Mouse (Mus musculus): ENCODE data around the gene Rhox4d. TPM values are rescaled to one million over a fixed set of nuclear protein-coding genes. Genes with fewer than 3 reads are reported as not detected.
"Not testable (repeated sequence)": the region's sequence is repeated elsewhere in the genome, so short reads cannot be mapped to it uniquely, and the experiment has no call there.

Rhox4d gene
- not detected in 2 replicates for polyA plus RNA-seq (2016; fragmentation: Nextera tagmentation; extraction: Ambion mirVana)

- H3K4me3 ChIP-seq; H3K4me1 ChIP-seq; H3K36me3 ChIP-seq (replicated peaks); H3K27me3 ChIP-seq (replicated peaks; ENCODE audit: low read depth, poor library complexity, severe bottlenecking); H3K27ac ChIP-seq (replicated peaks); DNase-seq (ENCODE audit: low spot score); H3K9me3 ChIP-seq: not testable (repeated sequence)
- 94% methylated on average over 17 of the region's 18 CpGs for WGBS
These were observed at the start of gene Rhox4d for GRCm38 (mm10) chrX:37514059-37514458. Rhox4d (plus strand) TSS chrX:37514359.

GRCm38 (mm10) chrX:37480037-37480436, 34.1 kb upstream of the Rhox4d start, which contains the start of gene Rhox4c:
Rhox4c (plus strand) TSS chrX:37480337.
- not testable (repeated sequence) for DNase-seq (ENCODE audit: low spot score); H3K4me3 ChIP-seq; H3K9me3 ChIP-seq; H3K36me3 ChIP-seq (replicated peaks); H3K27ac ChIP-seq (replicated peaks); H3K4me1 ChIP-seq; H3K27me3 ChIP-seq (replicated peaks; ENCODE audit: low read depth, poor library complexity, severe bottlenecking)
- 93% methylated on average over 14 of the region's 14 CpGs for WGBS

GRCm38 (mm10) chrX:37530152-37530551, 16.0 kb downstream of the Rhox4d start, which contains the start of gene Rhox2e:
Rhox2e (plus strand) TSS chrX:37530452.
- H3K4me3 ChIP-seq; H3K4me1 ChIP-seq; H3K27ac ChIP-seq (replicated peaks); H3K27me3 ChIP-seq (replicated peaks; ENCODE audit: low read depth, poor library complexity, severe bottlenecking); H3K9me3 ChIP-seq; DNase-seq (ENCODE audit: low spot score); H3K36me3 ChIP-seq (replicated peaks): not testable (repeated sequence)
- WGBS = 95% methylated on average over 3 of the region's 8 CpGs

- not testable (repeated sequence) for H3K27ac ChIP-seq (replicated peaks); H3K4me3 ChIP-seq
- 75% methylated on average over 1 of the region's 4 CpGs for WGBS
These were observed 27.6 kb downstream of the Rhox4d start, which contains the start of gene Rhox3e for GRCm38 (mm10) chrX:37541719-37542118. Rhox3e (plus strand) TSS chrX:37542019.

GRCm38 (mm10) chrX:37557112-37557511, 43.0 kb downstream of the Rhox4d start, which contains the start of gene Rhox4e:
Rhox4e (plus strand) TSS chrX:37557412.
- not testable (repeated sequence) for DNase-seq (ENCODE audit: low spot score); H3K4me3 ChIP-seq; H3K9me3 ChIP-seq; H3K4me1 ChIP-seq; H3K27ac ChIP-seq (replicated peaks); H3K36me3 ChIP-seq (replicated peaks); H3K27me3 ChIP-seq (replicated peaks; ENCODE audit: low read depth, poor library complexity, severe bottlenecking)
- 96% methylated on average over 11 of the region's 18 CpGs for WGBS

More at GRCm38 (mm10) chrX:37541719-37542118, 27.6 kb downstream of the Rhox4d start, which contains the start of gene Rhox3e:
- H3K27me3 ChIP-seq (replicated peaks; ENCODE audit: low read depth, poor library complexity, severe bottlenecking); DNase-seq (ENCODE audit: low spot score); H3K4me1 ChIP-seq; H3K9me3 ChIP-seq; H3K36me3 ChIP-seq (replicated peaks): not testable (repeated sequence)

Other genes with a start within 250 kb of the Rhox4d start
- not detected in 2 replicates for gene Rhox4a, start 249.0 kb upstream of the Rhox4d start, polyA plus RNA-seq (2016; fragmentation: Nextera tagmentation; extraction: Ambion mirVana)
- gene Rhox3a2, start 134.3 kb upstream of the Rhox4d start, polyA plus RNA-seq (2016; fragmentation: Nextera tagmentation; extraction: Ambion mirVana) = not detected in 2 replicates
- 1.9 and 2.0 TPM in 2 replicates for gene Rhox4a2, start 123.5 kb upstream of the Rhox4d start, polyA plus RNA-seq (2016; fragmentation: Nextera tagmentation; extraction: Ambion mirVana)
- not detected in 2 replicates for gene Rhox2b, start 102.3 kb upstream of the Rhox4d start, polyA plus RNA-seq (2016; fragmentation: Nextera tagmentation; extraction: Ambion mirVana)
- 0.64 and 0.68 TPM in 2 replicates for gene Rhox4b, start 81.9 kb upstream of the Rhox4d start, polyA plus RNA-seq (2016; fragmentation: Nextera tagmentation; extraction: Ambion mirVana)
- gene Rhox2c, start 60.7 kb upstream of the Rhox4d start, polyA plus RNA-seq (2016; fragmentation: Nextera tagmentation; extraction: Ambion mirVana) = 0.48 TPM in 1 of 2 replicates, not detected in the other
- gene Rhox3c, start 55.8 kb upstream of the Rhox4d start, polyA plus RNA-seq (2016; fragmentation: Nextera tagmentation; extraction: Ambion mirVana) = not detected in 2 replicates
- not detected in 2 replicates for gene Rhox4c, start 34.0 kb upstream of the Rhox4d start, polyA plus RNA-seq (2016; fragmentation: Nextera tagmentation; extraction: Ambion mirVana)
- gene Rhox2d, start 20.9 kb upstream of the Rhox4d start, polyA plus RNA-seq (2016; fragmentation: Nextera tagmentation; extraction: Ambion mirVana) = not detected in 2 replicates
- 0.27 and 0.52 TPM in 2 replicates for gene Rhox2e, start 16.1 kb downstream of the Rhox4d start, polyA plus RNA-seq (2016; fragmentation: Nextera tagmentation; extraction: Ambion mirVana)
- gene Rhox3e, start 27.7 kb downstream of the Rhox4d start, polyA plus RNA-seq (2016; fragmentation: Nextera tagmentation; extraction: Ambion mirVana) = not detected in 2 replicates
- gene Rhox4e, start 43.1 kb downstream of the Rhox4d start, polyA plus RNA-seq (2016; fragmentation: Nextera tagmentation; extraction: Ambion mirVana) = 0.35 TPM in 1 of 2 replicates, not detected in the other
- gene Rhox2f, start 57.0 kb downstream of the Rhox4d start, polyA plus RNA-seq (2016; fragmentation: Nextera tagmentation; extraction: Ambion mirVana) = not detected in 2 replicates
- gene Rhox3f, start 66.6 kb downstream of the Rhox4d start, polyA plus RNA-seq (2016; fragmentation: Nextera tagmentation; extraction: Ambion mirVana) = not detected in 2 replicates
- gene Rhox4f, start 93.3 kb downstream of the Rhox4d start, polyA plus RNA-seq (2016; fragmentation: Nextera tagmentation; extraction: Ambion mirVana) = not detected in 2 replicates
- not detected in 2 replicates for gene Rhox3g, start 114.3 kb downstream of the Rhox4d start, polyA plus RNA-seq (2016; fragmentation: Nextera tagmentation; extraction: Ambion mirVana)
- not detected in 2 replicates for gene Rhox2g, start 129.1 kb downstream of the Rhox4d start, polyA plus RNA-seq (2016; fragmentation: Nextera tagmentation; extraction: Ambion mirVana)
- not detected in 2 replicates for gene Rhox4g, start 137.0 kb downstream of the Rhox4d start, polyA plus RNA-seq (2016; fragmentation: Nextera tagmentation; extraction: Ambion mirVana)
- gene Rhox3h, start 154.4 kb downstream of the Rhox4d start, polyA plus RNA-seq (2016; fragmentation: Nextera tagmentation; extraction: Ambion mirVana) = not detected in 2 replicates
- not detected in 2 replicates for gene Rhox2h, start 158.9 kb downstream of the Rhox4d start, polyA plus RNA-seq (2016; fragmentation: Nextera tagmentation; extraction: Ambion mirVana)